Mouse (Mus musculus): ENCODE results near the gene C2. TPM values are rescaled to one million over a fixed set of nuclear protein-coding genes. Genes with fewer than 3 reads are reported as not detected.
"Not testable (repeated sequence)": the region's sequence is repeated elsewhere in the genome, so short reads cannot be mapped to it uniquely, and the experiment has no call there.

C2 gene
- total RNA-seq, 1 experiment from 2014 or later = not detected

- ATAC-seq (replicated peaks in 1 of 2; ENCODE audit: insufficient read depth in 1 of 2, low FRiP score in 2 of 2, low TSS enrichment in 1 of 2, low read depth in 1 of 2, poor library complexity in 2 of 2, severe bottlenecking in 2 of 2) = no peak
These were observed 47.4 kb downstream of the C2 start for GRCm38 (mm10) chr17:34850517-34851125.

DNA sequence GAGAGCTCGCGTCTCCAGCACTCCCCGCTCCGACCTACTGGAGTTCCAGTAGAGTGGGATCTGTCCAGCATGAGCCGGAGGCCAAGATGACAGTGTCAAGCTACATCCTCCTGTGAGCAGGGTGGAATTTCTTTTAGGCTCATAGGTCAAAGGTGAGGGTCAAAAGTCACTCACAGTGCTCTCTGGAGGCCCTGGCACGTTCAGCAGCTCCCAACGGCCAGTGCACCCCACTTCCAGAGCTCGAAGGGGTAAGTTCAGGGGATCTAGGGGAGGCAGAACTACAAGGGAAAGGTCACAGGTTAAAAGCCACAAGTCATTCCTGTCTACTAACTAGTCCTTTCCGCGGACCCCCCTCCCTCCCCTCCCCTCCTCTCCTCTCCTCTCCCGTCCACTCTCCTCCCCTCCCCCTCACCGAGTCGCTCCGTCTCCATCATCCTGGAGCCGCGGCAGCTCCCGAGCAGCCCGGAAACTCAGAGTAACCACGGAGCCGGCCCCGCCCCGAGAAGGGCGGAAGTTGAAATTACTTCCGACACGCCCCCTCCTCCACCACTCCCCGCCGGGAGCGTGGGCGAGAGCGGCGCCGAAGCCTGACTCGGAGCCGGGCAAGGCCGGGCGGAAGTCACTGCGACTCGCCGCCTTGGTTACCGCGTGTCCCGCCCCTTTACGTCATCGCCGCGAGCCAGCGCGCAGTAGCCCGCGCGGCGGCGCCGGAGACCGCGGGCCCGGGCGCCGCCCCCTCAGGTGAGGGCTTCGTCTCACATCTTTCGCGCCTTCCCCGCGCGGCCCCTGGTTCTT is 48.1 kb downstream of the C2 start, which contains the start of the genes Skiv2l and Nelfe:
TSS of gene Skiv2l (minus strand) at position 489 of the 795 bp plus-strand sequence.
TSS of gene Nelfe (plus strand) at position 670 of the 795 bp plus-strand sequence.
- ATAC-seq (replicated peaks in 1 of 2; ENCODE audit: insufficient read depth in 1 of 2, low FRiP score in 2 of 2, low TSS enrichment in 1 of 2, low read depth in 1 of 2, poor library complexity in 2 of 2, severe bottlenecking in 2 of 2) = peak; percentile 97

DNA sequence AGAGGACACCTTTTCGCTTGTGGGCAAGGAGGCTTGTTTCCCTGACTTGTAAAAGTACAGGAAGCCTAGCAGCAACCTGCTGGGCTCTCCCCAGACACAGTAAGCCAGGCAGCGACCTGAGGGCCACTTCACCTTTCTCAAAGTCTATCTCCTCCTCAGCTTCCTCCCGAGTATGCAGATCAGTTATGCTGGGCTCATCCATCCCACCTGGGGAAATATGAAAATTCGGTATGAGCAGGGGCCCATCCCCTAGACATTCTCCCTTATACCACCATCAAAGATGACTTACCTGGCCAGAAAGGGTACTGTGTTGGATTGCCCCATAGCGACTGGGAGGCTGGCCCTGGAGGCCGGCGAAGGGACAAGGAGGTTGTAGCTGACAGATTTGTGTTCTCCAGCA is 50.5 kb downstream of the C2 start:
- ATAC-seq (replicated peaks in 1 of 2; ENCODE audit: insufficient read depth in 1 of 2, low FRiP score in 2 of 2, low TSS enrichment in 1 of 2, low read depth in 1 of 2, poor library complexity in 2 of 2, severe bottlenecking in 2 of 2) = no peak

GRCm38 (mm10) chr17:34847192-34847591 is 50.9 kb downstream of the C2 start:
- ATAC-seq (replicated peaks in 1 of 2; ENCODE audit: insufficient read depth in 1 of 2, low FRiP score in 2 of 2, low TSS enrichment in 1 of 2, low read depth in 1 of 2, poor library complexity in 2 of 2, severe bottlenecking in 2 of 2) = no peak

DNA sequence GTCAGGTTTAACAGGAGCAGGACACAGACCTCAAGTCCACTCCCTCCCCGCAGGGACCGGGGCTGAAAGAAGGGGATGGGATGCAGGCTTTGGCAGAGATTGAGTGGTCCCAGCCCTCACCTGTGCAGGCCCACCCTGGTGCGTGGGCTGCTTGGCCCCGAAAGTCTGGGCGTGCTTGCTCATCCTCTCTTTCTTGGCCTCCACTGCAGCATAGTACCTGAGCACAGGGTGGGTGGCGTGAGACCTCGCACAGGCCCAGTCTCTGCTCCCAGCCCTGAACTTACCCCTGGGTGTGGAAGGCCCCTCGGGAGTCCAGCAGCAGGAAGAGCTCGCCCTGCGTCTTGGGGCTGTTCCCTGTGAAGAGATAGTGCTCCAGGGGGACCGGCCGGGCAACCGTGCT is 53.2 kb downstream of the C2 start:
- no peak for ATAC-seq (replicated peaks in 1 of 2; ENCODE audit: insufficient read depth in 1 of 2, low FRiP score in 2 of 2, low TSS enrichment in 1 of 2, low read depth in 1 of 2, poor library complexity in 2 of 2, severe bottlenecking in 2 of 2)

- ATAC-seq (replicated peaks in 1 of 2; ENCODE audit: insufficient read depth in 1 of 2, low FRiP score in 2 of 2, low TSS enrichment in 1 of 2, low read depth in 1 of 2, poor library complexity in 2 of 2, severe bottlenecking in 2 of 2) = no peak
These were observed 57.2 kb downstream of the C2 start for GRCm38 (mm10) chr17:34840736-34841307.

DNA sequence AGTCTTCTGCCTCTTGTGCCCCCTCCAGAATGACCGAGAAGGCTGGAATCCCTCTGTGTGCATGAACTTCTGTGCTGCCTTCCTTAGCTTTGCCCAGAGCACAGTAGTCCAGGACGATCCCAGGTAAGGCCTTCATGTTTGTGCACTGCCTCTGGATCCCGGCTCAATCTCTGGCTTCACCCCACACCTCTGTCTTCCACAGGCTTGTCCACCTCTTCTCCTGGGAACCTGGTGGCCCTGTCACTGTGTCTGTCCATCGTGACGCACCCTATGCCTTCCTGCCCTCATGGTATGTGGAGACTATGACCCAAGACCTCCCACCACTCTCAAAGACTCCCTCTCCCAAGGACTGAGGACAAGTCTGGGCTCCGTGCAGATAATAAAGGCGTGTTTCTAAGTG is 59.3 kb downstream of the C2 start:
- no peak for ATAC-seq (replicated peaks in 1 of 2; ENCODE audit: insufficient read depth in 1 of 2, low FRiP score in 2 of 2, low TSS enrichment in 1 of 2, low read depth in 1 of 2, poor library complexity in 2 of 2, severe bottlenecking in 2 of 2)

DNA sequence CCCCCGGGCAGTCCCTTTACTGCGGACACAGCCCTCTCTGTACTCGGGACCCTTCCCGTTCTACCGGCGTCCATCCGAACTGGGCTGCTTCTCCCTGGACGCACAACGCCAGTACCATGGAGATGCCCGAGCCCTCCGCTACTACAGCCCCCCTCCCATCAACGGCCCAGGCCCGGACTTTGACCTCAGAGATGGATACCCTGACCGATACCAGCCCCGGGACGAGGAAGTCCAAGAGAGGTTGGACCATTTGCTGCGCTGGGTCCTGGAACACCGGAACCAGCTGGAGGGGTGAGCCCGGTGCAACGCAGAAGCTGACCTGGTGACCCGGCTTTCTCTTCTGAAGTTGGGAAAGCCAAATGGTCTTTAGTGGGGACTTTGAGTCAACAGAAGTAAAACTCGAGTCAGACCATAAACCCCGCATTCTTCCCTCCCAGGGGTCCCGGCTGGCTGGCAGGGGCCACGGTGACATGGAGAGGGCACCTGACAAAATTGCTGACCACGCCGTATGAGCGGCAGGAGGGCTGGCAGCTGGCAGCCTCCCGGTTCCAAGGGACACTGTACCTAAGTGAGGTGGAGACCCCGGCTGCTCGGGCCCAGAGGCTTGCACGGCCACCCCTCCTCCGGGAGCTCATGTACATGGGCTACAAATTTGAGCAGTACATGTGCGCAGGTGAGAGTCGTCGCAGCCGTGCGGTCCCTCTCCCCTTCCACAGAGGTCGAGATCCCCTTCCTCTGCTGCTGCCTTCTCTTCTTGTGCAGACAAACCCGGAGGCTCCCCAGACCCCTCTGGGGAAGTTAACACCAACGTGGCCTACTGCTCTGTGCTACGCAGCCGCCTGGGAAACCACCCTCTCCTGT is 60.4 kb downstream of the C2 start:
- ATAC-seq (replicated peaks in 1 of 2; ENCODE audit: insufficient read depth in 1 of 2, low FRiP score in 2 of 2, low TSS enrichment in 1 of 2, low read depth in 1 of 2, poor library complexity in 2 of 2, severe bottlenecking in 2 of 2) = no peak; a peak in 1 of 4 replicates

- peak; percentile 87 to 92 for ATAC-seq (replicated peaks in 1 of 2; ENCODE audit: insufficient read depth in 1 of 2, low FRiP score in 2 of 2, low TSS enrichment in 1 of 2, low read depth in 1 of 2, poor library complexity in 2 of 2, severe bottlenecking in 2 of 2)
These were observed 61.2 kb downstream of the C2 start, which contains the start of the genes Stk19 and Dxo for GRCm38 (mm10) chr17:34836856-34837221. Gene Stk19 (minus strand): TSS chr17:34836945. Gene Dxo (plus strand): TSS chr17:34837019.

DNA sequence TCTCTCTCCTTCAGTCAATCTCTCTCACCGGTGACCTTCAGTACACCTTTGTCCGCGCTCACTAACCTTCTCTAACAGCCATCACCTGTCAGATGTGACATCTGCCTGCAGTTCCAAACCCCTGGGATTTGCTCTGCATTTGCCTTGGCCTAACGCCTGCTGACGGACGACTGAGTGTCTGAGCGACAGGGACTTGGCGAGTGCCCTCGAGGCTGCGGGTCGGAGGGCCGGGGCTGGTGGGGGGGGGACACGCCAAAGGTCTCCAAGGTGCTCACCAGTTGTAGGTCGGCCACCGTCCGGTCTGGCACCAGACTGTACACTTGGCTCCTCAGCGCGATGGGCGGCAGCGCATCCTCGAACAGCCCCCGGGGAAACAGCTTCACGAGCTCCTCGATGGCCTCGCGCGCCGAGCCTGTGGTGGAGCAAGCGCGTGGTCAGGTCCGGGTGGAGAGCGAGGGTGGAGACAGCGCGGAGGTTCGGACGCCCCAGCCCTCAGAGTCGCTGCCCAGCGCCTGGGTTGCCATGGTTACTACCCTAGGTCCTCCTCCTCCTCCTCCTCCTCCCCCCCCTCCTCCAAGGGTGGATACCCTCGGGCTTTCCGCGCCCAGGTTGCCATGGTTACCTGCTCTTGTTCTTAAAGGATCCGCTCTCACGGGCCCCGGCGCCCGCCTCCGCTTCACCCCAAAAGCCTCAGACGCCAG is 61.8 kb downstream of the C2 start:
- ATAC-seq (replicated peaks in 1 of 2; ENCODE audit: insufficient read depth in 1 of 2, low FRiP score in 2 of 2, low TSS enrichment in 1 of 2, low read depth in 1 of 2, poor library complexity in 2 of 2, severe bottlenecking in 2 of 2) = peak; percentile 47 to 62; a peak in 3 of 4 replicates

DNA sequence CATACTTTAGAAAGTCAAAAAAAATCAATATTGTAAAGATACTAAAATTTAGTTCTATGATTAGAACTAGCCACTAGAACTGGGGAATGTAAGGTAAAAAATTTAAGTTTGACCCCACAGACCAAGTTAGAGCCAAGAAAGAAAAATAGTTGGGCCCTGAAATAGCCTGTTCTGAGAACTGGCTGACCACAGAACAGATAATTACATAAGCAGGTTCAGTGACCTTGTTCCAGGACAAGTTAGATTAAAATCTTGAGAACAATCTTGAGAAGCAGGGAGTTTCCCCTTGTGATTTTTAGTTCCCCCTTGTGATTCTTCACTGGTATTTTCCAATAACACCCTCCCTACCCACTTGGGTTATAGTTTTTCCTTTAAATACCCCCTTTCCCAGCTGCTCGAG is 67.3 kb downstream of the C2 start:
- ATAC-seq (replicated peaks in 1 of 2; ENCODE audit: insufficient read depth in 1 of 2, low FRiP score in 2 of 2, low TSS enrichment in 1 of 2, low read depth in 1 of 2, poor library complexity in 2 of 2, severe bottlenecking in 2 of 2) = not testable (repeated sequence)

- ATAC-seq (replicated peaks in 1 of 2; ENCODE audit: insufficient read depth in 1 of 2, low FRiP score in 2 of 2, low TSS enrichment in 1 of 2, low read depth in 1 of 2, poor library complexity in 2 of 2, severe bottlenecking in 2 of 2) = no peak
These were observed 83.2 kb downstream of the C2 start for GRCm38 (mm10) chr17:34814818-34815370.

DNA sequence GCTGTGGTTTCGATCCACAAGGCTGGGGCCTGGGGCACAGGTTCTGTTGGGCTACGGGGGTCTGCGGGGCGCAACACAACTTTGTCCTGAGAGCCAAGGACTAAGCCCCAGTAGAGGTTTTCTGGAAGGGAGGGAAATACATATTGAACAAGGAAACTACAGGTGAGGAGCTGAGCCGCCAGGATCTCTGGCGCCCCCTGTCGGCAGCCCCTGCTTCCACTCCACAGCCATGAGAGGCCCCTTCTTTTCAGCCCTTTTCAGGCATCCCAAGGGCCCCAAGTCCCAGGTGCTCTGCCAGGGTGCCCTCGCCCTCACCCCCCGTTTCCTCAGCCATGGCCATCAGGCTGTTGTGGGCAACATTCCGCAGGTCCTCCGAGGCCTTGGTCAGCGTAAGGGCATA is 84.3 kb downstream of the C2 start:
- not testable (repeated sequence) for ATAC-seq (replicated peaks in 1 of 2; ENCODE audit: insufficient read depth in 1 of 2, low FRiP score in 2 of 2, low TSS enrichment in 1 of 2, low read depth in 1 of 2, poor library complexity in 2 of 2, severe bottlenecking in 2 of 2)

Data from hematopoietic stem cell, adult 5-6 weeks (primary cell).